Mouse (Mus musculus): ENCODE results near the gene Ranbp6. TPM values are rescaled to one million over a fixed set of nuclear protein-coding genes. Genes with fewer than 3 reads are reported as not detected.

Ranbp6 gene
- total and polyA plus RNA-seq, 2 experiments from 2014 or later: 39.4 to 47.2 TPM

DNA sequence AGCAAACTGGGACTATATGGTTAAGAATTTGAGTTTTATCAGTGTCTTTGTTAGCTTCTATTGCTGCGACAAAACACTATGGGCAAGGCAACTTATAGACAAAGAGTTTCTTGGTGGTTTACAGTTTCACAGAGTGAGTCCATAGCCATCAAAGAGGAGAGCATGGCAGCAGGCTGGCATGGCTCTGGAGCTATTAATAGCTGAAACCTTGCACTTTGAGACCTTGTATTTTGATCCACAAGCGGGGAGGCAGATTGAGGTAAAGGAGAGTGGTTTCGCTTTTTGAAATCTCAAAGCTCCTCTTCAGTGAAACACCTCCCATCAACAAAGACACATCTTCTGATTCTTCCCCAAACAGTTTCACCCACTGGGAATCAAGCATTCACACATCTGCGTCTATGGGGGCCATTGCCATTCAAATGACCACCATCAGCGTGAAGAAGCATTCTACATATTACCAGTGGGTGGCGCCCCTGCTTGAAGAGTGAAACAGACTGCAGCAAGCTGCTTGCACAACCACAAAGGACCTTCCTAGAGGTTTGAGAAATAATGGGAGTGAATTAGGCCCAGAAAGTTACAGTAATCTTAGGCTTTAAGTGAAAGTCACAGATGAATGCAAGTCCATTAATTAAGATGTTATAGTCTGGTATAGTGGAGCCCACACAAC, 11.4 kb upstream of the Ranbp6 start:
- no peak overlapping the region for H3K9ac ChIP-seq (replicated peaks; ENCODE audit: low read length, poor library complexity, severe bottlenecking)
- no peaks in the 10 kb centered on the region for H3K27me3 ChIP-seq (ENCODE audit: insufficient read depth, low read length)
- WGBS: 46% methylated on average over 6 of the region's 6 CpGs
- no peak overlapping the region for H3K27ac ChIP-seq (ENCODE audit: low read depth, low read length)
- no peaks in the 10 kb centered on the region for H3K9me3 ChIP-seq (ENCODE audit: low read length)
- H3K4me3 ChIP-seq (ENCODE audit: low read depth, low read length): no peak overlapping the region
- peak; percentile 79 for TF ChIP-seq CTCF (IDR thresholded peaks at IDR 0.05)
- no peak overlapping the region for H3K4me2 ChIP-seq (ENCODE audit: low read depth, low read length, poor library complexity, severe bottlenecking)
- ATAC-seq (ENCODE audit: low FRiP score): no peak
- peak; percentile 61 for DNase-seq (ENCODE audit: low spot score)
- H3K36me3 ChIP-seq (ENCODE audit: insufficient read depth, low read length): no peaks in the 10 kb centered on the region
- no peaks in the 10 kb centered on the region for H3K4me1 ChIP-seq (ENCODE audit: insufficient read depth, low read length)

DNA sequence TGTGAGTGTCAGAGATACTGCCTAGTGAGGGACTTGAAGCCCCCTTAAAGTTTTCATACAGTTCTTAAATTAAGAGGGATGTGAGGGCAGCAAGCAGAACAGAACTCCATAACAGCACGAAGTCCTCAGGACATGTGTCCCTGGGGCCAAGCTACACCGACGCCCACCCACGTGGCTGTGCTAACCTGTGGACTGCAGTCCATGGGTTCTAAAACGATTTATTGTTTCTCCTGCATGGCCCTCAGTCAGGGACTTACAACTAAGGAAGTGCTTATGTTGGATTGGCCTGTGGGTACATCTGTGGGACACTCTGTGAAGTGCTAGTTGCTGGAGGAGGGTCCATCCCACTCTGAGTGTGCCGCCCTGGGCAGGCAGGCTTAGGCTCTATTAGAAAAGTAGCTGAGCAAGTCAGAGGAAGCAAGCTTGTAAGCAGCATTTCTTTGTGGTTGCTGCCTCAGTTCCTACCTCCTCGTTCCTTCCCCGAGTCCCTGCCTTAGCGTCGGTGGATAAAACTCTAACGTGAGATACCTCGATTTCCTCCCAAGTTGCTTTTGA, 10.8 kb upstream of the Ranbp6 start:
- no peaks in the 10 kb centered on the region for H3K36me3 ChIP-seq (ENCODE audit: insufficient read depth, low read length)
- no peaks in the 10 kb centered on the region for H3K27me3 ChIP-seq (ENCODE audit: insufficient read depth, low read length)
- no peak overlapping the region for H3K9ac ChIP-seq (replicated peaks; ENCODE audit: low read length, poor library complexity, severe bottlenecking)
- no peaks in the 10 kb centered on the region for H3K9me3 ChIP-seq (ENCODE audit: low read length)
- no peaks in the 10 kb centered on the region for H3K4me1 ChIP-seq (ENCODE audit: insufficient read depth, low read length)
- 73% methylated on average over 12 of the region's 12 CpGs for WGBS
- DNase-seq (ENCODE audit: low spot score): no peak
- ATAC-seq (ENCODE audit: low FRiP score): no peak
- no peak overlapping the region for H3K4me3 ChIP-seq (ENCODE audit: low read depth, low read length)
- no peak overlapping the region for H3K27ac ChIP-seq (ENCODE audit: low read depth, low read length)
- TF ChIP-seq CTCF (IDR thresholded peaks at IDR 0.05): no peak
- no peak overlapping the region for H3K4me2 ChIP-seq (ENCODE audit: low read depth, low read length, poor library complexity, severe bottlenecking)

DNA sequence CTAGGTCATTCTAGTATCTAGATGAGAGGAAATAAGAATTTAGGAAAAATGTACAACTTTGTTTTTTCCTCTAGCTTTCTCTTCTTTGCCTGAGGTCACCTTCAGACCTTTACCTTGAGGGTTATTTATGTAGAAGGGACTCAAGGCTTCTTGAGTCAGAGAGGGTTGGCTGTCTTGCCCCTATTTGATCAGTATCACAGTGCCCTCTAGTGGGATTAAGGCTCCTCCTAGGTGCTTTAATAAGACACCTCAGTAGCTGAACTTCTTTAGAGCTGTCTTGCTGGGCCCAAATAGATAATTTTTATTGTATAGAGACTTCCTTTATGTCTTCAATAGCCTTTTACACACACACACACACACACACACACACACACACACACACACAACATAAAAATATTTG, 8.2 kb upstream of the Ranbp6 start:
- Histone ChIP-seq H3K9me3 (ENCODE audit: low read length) (no peaks in the 10 kb centered on the region), H3K27me3 (ENCODE audit: insufficient read depth, low read length) (no peaks in the 10 kb centered on the region), H3K4me2 (ENCODE audit: low read depth, low read length, poor library complexity, severe bottlenecking) (no peak overlapping the region), H3K36me3 (ENCODE audit: insufficient read depth, low read length) (no peaks in the 10 kb centered on the region), H3K4me1 (ENCODE audit: insufficient read depth, low read length) (no peaks in the 10 kb centered on the region), H3K27ac (ENCODE audit: low read depth, low read length) (no peak overlapping the region), H3K4me3 (ENCODE audit: low read depth, low read length) (no peak overlapping the region), H3K9ac (replicated peaks; ENCODE audit: low read length, poor library complexity, severe bottlenecking) (no peak overlapping the region)
- ATAC-seq (ENCODE audit: low FRiP score) (no peak), DNase-seq (ENCODE audit: low spot score) (peak; percentile 78)
- peak; percentile 70 for TF ChIP-seq CTCF (IDR thresholded peaks at IDR 0.05)

DNA sequence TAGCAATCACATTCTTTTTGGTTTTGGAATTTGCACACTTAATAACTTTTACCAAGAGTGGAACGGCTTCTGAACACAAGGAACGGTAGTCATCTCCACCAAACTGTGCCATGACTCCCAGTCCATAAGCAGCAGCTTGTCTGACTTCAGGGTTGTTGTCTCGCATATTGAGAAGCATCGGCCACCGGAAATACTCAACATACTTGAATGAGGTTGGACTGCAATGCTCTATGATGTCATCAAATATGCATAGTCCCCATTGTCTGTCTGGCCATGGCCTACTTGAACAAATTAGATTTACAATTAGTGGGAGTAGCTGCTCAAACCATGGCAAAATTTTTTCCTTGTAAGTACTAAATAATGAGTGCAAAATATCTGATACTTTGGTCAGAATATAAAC, 2.8 kb downstream of the Ranbp6 start:
- H3K36me3 ChIP-seq (ENCODE audit: insufficient read depth, low read length): no peaks in the 10 kb centered on the region; the same call in 1 of the 2 replicates
- no peaks in the 10 kb centered on the region for H3K27me3 ChIP-seq (ENCODE audit: insufficient read depth, low read length)
- no peak overlapping the region for H3K4me2 ChIP-seq (ENCODE audit: low read depth, low read length, poor library complexity, severe bottlenecking)
- no peak for TF ChIP-seq CTCF (IDR thresholded peaks at IDR 0.05)
- no peak for ATAC-seq (ENCODE audit: low FRiP score)
- 96% methylated on average over 5 of the region's 5 CpGs for WGBS
- H3K27ac ChIP-seq (ENCODE audit: low read depth, low read length): no peak overlapping the region
- no peak overlapping the region for H3K9ac ChIP-seq (replicated peaks; ENCODE audit: low read length, poor library complexity, severe bottlenecking)
- no peaks in the 10 kb centered on the region for H3K9me3 ChIP-seq (ENCODE audit: low read length)
- no peak for DNase-seq (ENCODE audit: low spot score)
- 0 out of 2 replicates have a peak, but pooled peaks cover 6% of the 10 kb centered on the region for H3K4me1 ChIP-seq (ENCODE audit: insufficient read depth, low read length)
- H3K4me3 ChIP-seq (ENCODE audit: low read depth, low read length): no peak overlapping the region

DNA sequence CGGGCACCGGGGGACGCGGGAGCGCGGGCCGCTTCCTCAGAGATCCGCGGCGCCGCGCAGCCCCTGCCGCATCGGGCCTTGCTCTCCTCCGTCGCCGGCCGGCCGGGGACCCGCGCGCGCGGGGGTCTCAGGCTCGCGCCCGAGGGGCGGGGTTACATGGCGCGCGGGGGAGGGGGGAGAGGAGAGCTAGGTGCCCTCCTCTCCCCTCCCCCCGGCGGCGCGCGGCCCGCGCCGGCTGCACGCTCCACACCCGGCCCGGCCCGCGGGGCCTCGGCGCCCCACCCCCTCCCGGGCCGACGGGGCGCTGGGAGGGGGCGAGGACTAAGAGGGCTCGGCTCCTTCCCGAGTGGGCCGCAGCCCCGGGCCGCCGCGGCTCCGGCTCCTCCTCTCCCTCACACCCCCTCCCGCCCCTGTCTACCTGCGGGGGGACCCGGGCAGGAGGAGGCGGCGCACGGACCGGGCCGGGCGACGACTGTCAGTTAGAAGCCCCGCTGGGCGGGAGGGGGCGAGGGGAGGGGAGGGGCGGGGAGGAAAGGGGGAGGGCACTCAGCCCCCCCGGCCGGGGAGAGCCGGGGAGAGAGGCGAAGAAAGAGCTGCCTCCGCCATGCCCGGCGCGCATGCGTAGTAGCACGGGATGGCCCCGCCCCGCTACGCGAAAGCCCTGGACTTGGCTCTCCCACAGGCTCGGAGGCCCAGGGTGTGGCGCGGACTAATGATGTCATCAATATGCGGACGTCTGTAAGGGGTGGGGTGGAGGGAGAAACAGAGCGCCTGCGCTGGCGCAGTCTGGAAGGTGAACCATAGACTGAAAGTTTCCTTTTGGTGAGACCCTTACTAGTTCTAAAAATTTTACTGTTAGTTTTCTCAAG, 6.6 kb downstream of the Ranbp6 start, which contains the start of gene 9930021J03Rik:
TSS of gene 9930021J03Rik (minus strand) at position 73 of the 869 bp plus-strand sequence.
- peak within 1 kb of the TSS; percentile 95 for H3K27ac ChIP-seq (ENCODE audit: low read depth, low read length)
- no peaks in the 10 kb centered on the region; the same call in 1 of the 2 replicates for H3K36me3 ChIP-seq (ENCODE audit: insufficient read depth, low read length)
- 0% methylated on average over 42 of the region's 95 CpGs for WGBS
- peak within 1 kb of the TSS; percentile 91 for H3K4me3 ChIP-seq (ENCODE audit: low read depth, low read length)
- DNase-seq (ENCODE audit: low spot score) (peak; percentile 99), ATAC-seq (ENCODE audit: low FRiP score) (peak; percentile 96)
- H3K27me3 ChIP-seq (ENCODE audit: insufficient read depth, low read length): no peaks in the 10 kb centered on the region
- 0 out of 2 replicates have a peak, but pooled peaks have one; percentile 2 for TF ChIP-seq CTCF (IDR thresholded peaks at IDR 0.05)
- H3K9me3 ChIP-seq (ENCODE audit: low read length): no peaks in the 10 kb centered on the region
- peak within 1 kb of the TSS; percentile 78 for H3K9ac ChIP-seq (replicated peaks; ENCODE audit: low read length, poor library complexity, severe bottlenecking)
- peak within 1 kb of the TSS; percentile 90 for H3K4me2 ChIP-seq (ENCODE audit: low read depth, low read length, poor library complexity, severe bottlenecking)
- H3K4me1 ChIP-seq (ENCODE audit: insufficient read depth, low read length): 0 out of 2 replicates have a peak, but pooled peaks cover 10% of the 10 kb centered on the region

All from midbrain, postnatal 0 days (tissue).